Mouse (Mus musculus) thymus, postnatal 4 days (tissue): ENCODE measurements at regions not wholly inside any gene's neighbourhood (a gene's known extent, or its start where the extent isn't known, plus 50 kb on each side); places are given as distances from the start of the nearest gene placed in this dataset.

ENCODE experiments used
- DNase-seq: peaks from one replicate; pipeline ENCODE4 v3.0.0; 2021

- peak; percentile 52 for DNase-seq
Measured at GRCm38 (mm10) chr1:91742914-91743313, 58.3 kb upstream of the Twist2 start.

GRCm38 (mm10) chr1:91744076-91744475 is 57.2 kb upstream of the Twist2 start:
- DNase-seq, result no peak

GRCm38 (mm10) chr1:91744701-91745100 is 56.6 kb upstream of the Twist2 start:
- DNase-seq, result no peak

GRCm38 (mm10) chr1:91747583-91747982 is 53.7 kb upstream of the Twist2 start:
- DNase-seq, result no peak
